Mouse (Mus musculus) stomach, embryonic 14.5 days (tissue): ENCODE results near the gene Fam205c. TPM values are rescaled to one million over a fixed set of nuclear protein-coding genes. Genes with fewer than 3 reads are reported as not detected.

ENCODE experiments used
- ATAC-seq: fragments of 200-750 bp; cut with Nextera tagmentation; 2 replicates; pipeline ENCODE4 v1.8.0; 2017; ENCODE audit warnings: low read depth, moderate TSS enrichment; ENCODE audit not compliant: insufficient number of reproducible peaks, insufficient read depth, low FRiP score
- H3K27ac ChIP-seq: fragments of 300-500 bp; sonication (generic); 2 replicates; pipeline ENCODE4 v1.5.1; 2014; ENCODE audit warnings: mild to moderate bottlenecking, low read length, moderate library complexity, mixed read lengths
- H3K27me3 ChIP-seq: fragments of 300-500 bp; sonication (generic); 2 replicates; pipeline ENCODE4 v1.6.1; 2014; ENCODE audit warnings: low read length, control low read depth, mixed read lengths; ENCODE audit not compliant: control insufficient read depth, insufficient read depth
- H3K36me3 ChIP-seq: fragments of 300-500 bp; sonication (generic); 2 replicates; pipeline ENCODE4 v1.6.1; 2014; ENCODE audit warnings: mild to moderate bottlenecking, control low read depth, low read length, moderate library complexity, mixed read lengths; ENCODE audit not compliant: control insufficient read depth, insufficient read depth
- H3K4me1 ChIP-seq: fragments of 300-500 bp; sonication (generic); 2 replicates; pipeline ENCODE4 v1.6.1; 2014; ENCODE audit warnings: low read length, control low read depth, mixed read lengths; ENCODE audit not compliant: control insufficient read depth, insufficient read depth
- H3K4me2 ChIP-seq: fragments of 300-500 bp; sonication (generic); replicated peaks from 2 replicates; pipeline ENCODE4 v1.6.1; 2014; ENCODE audit warnings: low read depth, low read length, control low read depth
- H3K4me3 ChIP-seq: fragments of 300-500 bp; sonication (generic); 2 replicates; pipeline ENCODE4 v1.5.1; 2014; ENCODE audit warnings: low read depth, low read length, control low read depth
- H3K9ac ChIP-seq: fragments of 300-500 bp; sonication (generic); replicated peaks from 2 replicates; pipeline ENCODE4 v1.6.1; 2014; ENCODE audit warnings: low read depth, mild to moderate bottlenecking, control low read depth, low read length, moderate library complexity, mixed read lengths
- H3K9me3 ChIP-seq: fragments of 300-500 bp; sonication (generic); 2 replicates; pipeline ENCODE4 v1.6.1; 2016; ENCODE audit warnings: low read depth, low read length, control low read depth; ENCODE audit not compliant: control insufficient read depth
- WGBS: fragments of 180-500 bp; shearing (Covaris S2); extraction: QIAGEN DNeasy Blood & Tissue Kit; methylation state at CpG from one replicate; pipeline ENCODE4 v1.1.7; 2014; 5-methylcytosine and 5-hydroxymethylcytosine counted together
- polyA plus RNA-seq: library from polyadenylated mRNA; unstranded; fragments of >200 nt; fragmentation: Nextera tagmentation; extraction: Ambion mirVana; gene quantifications from 2 replicates; pipeline ENCODE4 v1.2.1, GENCODE M21; 2014

Gene Fam205c
- polyA plus RNA-seq, 1 experiment from 2014 or later = 1.4 TPM

DNA sequence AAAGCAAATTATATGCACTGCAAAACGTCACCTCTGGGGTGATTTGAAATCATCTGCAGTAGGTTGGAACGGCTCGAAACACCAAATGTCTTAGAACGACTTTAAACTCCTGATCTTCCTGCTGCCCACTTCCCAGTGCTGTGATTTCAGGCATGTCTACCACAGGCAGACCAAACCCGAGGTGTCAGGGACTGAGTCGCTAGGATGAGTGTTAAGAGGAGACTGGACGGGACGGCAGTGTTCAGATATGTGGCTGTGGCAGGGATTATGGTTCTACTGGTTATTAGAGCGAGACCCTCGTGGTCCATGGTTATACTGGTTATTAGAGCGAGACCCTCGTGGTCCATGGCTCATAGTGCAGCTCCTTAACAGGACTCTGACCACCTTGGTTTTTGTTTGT is 41.3 kb upstream of the Fam205c start:
- Histone ChIP-seq H3K36me3 (no peaks in the 10 kb centered on the region), H3K27ac (no peak overlapping the region), H3K4me3 (no peak overlapping the region), H3K4me2 (no peak overlapping the region), H3K9ac (no peak overlapping the region), H3K27me3 (peaks cover 11% of the 10 kb centered on the region; the same call in 1 of the 2 replicates), H3K9me3 (no peaks in the 10 kb centered on the region), H3K4me1 (no peaks in the 10 kb centered on the region)
- 81% methylated on average over 12 of the region's 12 CpGs for WGBS
- no peak for ATAC-seq

- WGBS = 37% methylated on average over 10 of the region's 10 CpGs
- no peak for ATAC-seq
- H3K4me2 ChIP-seq = no peak overlapping the region
- H3K27ac ChIP-seq = no peak overlapping the region
- no peaks in the 10 kb centered on the region for H3K4me1 ChIP-seq
- peaks cover 9% of the 10 kb centered on the region; the same call in 1 of the 2 replicates for H3K27me3 ChIP-seq
- no peaks in the 10 kb centered on the region for H3K36me3 ChIP-seq
- no peak overlapping the region for H3K4me3 ChIP-seq
- no peaks in the 10 kb centered on the region for H3K9me3 ChIP-seq
- no peak overlapping the region for H3K9ac ChIP-seq
Observed at GRCm38 (mm10) chr4:42913391-42913790, 39.4 kb upstream of the Fam205c start.

- no peak for ATAC-seq
- no peaks in the 10 kb centered on the region for H3K4me1 ChIP-seq
- no peak overlapping the region for H3K27ac ChIP-seq
- no peak overlapping the region for H3K4me3 ChIP-seq
- no peak overlapping the region for H3K9ac ChIP-seq
- no peak overlapping the region for H3K4me2 ChIP-seq
- H3K9me3 ChIP-seq = no peaks in the 10 kb centered on the region
- 80% methylated on average over 6 of the region's 6 CpGs for WGBS
- no peaks in the 10 kb centered on the region for H3K36me3 ChIP-seq
- no peaks in the 10 kb centered on the region for H3K27me3 ChIP-seq
Observed at GRCm38 (mm10) chr4:42904966-42905365, 30.9 kb upstream of the Fam205c start.

GRCm38 (mm10) chr4:42904523-42904922 is 30.5 kb upstream of the Fam205c start:
- no peaks in the 10 kb centered on the region for H3K9me3 ChIP-seq
- H3K4me2 ChIP-seq = no peak overlapping the region
- H3K36me3 ChIP-seq = no peaks in the 10 kb centered on the region
- no peaks in the 10 kb centered on the region for H3K27me3 ChIP-seq
- ATAC-seq = no peak
- no peak overlapping the region for H3K9ac ChIP-seq
- 93% methylated on average over 3 of the region's 3 CpGs for WGBS
- H3K27ac ChIP-seq = no peak overlapping the region
- H3K4me1 ChIP-seq = no peaks in the 10 kb centered on the region
- no peak overlapping the region for H3K4me3 ChIP-seq

DNA sequence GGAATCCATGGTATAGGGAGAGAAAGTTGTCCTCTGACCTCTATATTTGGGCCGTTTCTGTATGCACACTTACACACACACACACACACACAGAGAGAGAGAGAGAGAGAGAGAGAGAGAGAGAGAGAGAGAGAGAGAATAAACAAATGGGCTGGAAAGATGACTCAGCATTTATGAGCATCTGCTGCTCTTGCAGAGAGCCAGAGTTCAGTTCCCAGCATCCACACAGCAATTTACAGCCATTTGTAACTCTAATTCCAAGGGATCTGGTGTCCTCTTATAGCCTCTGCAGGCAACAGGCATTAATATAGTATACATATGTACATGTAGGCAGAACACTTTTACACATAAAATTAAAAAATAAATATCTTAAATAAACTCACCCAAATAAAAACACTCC is 29.9 kb upstream of the Fam205c start:
- H3K9me3 ChIP-seq = no peaks in the 10 kb centered on the region
- no peak overlapping the region for H3K9ac ChIP-seq
- H3K4me2 ChIP-seq = no peak overlapping the region
- no peak overlapping the region for H3K4me3 ChIP-seq
- ATAC-seq = no peak
- H3K27ac ChIP-seq = no peak overlapping the region
- no peaks in the 10 kb centered on the region for H3K27me3 ChIP-seq
- WGBS = 16% methylated on average over 1 of the region's 1 CpGs
- H3K4me1 ChIP-seq = no peaks in the 10 kb centered on the region
- H3K36me3 ChIP-seq = no peaks in the 10 kb centered on the region

DNA sequence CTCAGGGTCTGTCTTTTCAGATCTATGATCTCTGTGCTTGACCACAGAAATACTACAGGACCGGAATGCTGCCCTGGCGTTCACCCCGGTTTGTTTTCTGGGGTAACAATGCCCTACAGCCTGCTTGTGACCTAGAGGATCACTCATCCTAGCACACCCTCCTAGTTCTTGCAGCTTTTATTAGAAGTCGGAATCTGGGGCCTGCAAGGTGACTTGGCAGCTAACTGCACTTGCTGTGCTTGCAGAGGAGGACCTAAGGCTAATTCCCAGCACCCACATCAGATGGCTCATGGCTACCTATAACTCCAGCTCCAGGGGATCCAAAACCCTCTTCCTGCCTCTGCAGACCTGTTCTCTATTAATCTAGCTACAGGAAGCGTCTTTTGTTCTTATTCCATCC is 28.7 kb upstream of the Fam205c start:
- Histone ChIP-seq H3K36me3 (no peaks in the 10 kb centered on the region), H3K9ac (no peak overlapping the region), H3K27ac (no peak overlapping the region), H3K4me1 (no peaks in the 10 kb centered on the region), H3K4me2 (no peak overlapping the region), H3K4me3 (no peak overlapping the region), H3K9me3 (no peaks in the 10 kb centered on the region), H3K27me3 (no peaks in the 10 kb centered on the region)
- WGBS = 87% methylated on average over 5 of the region's 5 CpGs
- no peak for ATAC-seq

GRCm38 (mm10) chr4:42902174-42902573 is 28.1 kb upstream of the Fam205c start:
- Histone ChIP-seq H3K27ac (no peak overlapping the region), H3K4me3 (no peak overlapping the region), H3K4me1 (no peaks in the 10 kb centered on the region), H3K9ac (no peak overlapping the region), H3K4me2 (no peak overlapping the region), H3K9me3 (no peaks in the 10 kb centered on the region), H3K27me3 (no peaks in the 10 kb centered on the region), H3K36me3 (no peaks in the 10 kb centered on the region)
- no peak for ATAC-seq
- 54% methylated on average over 9 of the region's 9 CpGs for WGBS

GRCm38 (mm10) chr4:42900878-42901277 is 26.8 kb upstream of the Fam205c start:
- Histone ChIP-seq H3K9me3 (no peaks in the 10 kb centered on the region), H3K4me2 (no peak overlapping the region)
- WGBS = 67% methylated on average over 5 of the region's 5 CpGs

DNA sequence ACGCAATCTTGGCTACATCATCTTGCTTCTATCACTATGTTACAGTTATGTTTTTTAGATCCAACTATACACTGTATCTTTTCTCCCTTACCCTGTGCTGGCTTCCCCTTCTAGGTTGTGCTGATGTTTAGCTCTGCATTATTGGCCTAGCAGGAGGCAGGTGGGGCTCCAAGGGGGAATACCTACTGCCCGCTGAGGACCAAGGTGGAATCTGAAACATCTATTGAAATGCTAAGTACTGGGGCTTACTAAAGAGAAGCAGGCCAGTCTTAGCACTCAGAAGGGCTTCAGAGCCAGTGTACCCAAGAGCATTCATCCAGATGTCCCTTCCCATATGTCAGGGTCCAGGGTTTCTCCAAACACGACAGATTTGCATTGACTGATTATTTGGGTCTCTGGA is 24.9 kb upstream of the Fam205c start:
- ATAC-seq = no peak
- WGBS = 38% methylated on average over 3 of the region's 3 CpGs
- H3K4me2 ChIP-seq = no peak overlapping the region

More at GRCm38 (mm10) chr4:42900878-42901277, 26.8 kb upstream of the Fam205c start:
- Histone ChIP-seq H3K4me3 (no peak overlapping the region), H3K27ac (no peak overlapping the region), H3K4me1 (no peaks in the 10 kb centered on the region), H3K27me3 (no peaks in the 10 kb centered on the region), H3K36me3 (no peaks in the 10 kb centered on the region), H3K9ac (no peak overlapping the region)
- no peak for ATAC-seq

More for the DNA sequence above, 24.9 kb upstream of the Fam205c start:
- Histone ChIP-seq H3K36me3 (no peaks in the 10 kb centered on the region), H3K27ac (no peak overlapping the region), H3K4me3 (no peak overlapping the region), H3K27me3 (no peaks in the 10 kb centered on the region), H3K9me3 (no peaks in the 10 kb centered on the region), H3K4me1 (no peaks in the 10 kb centered on the region), H3K9ac (no peak overlapping the region)
